Mouse (Mus musculus): ENCODE data around the gene Tbc1d17.

DNA sequence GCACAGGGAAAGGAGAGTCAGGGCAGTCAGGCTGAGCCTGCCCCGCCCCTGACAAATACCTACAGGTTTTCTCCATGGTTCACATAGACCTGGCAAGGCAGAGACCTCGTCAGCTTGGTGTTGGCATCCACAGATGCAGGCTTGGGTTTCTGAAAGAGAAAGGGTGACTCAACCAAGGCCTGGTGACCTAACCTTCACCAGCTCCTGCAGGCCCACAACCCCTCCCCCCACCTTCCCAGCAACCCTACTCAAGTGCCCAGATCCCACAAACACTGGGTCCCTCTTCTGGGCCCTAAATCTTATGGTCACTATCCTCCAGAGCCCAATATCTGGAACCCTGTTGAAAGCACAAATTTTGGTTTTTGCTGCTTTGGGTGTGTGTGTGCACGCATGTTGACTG lies 34.2 kb upstream of the Tbc1d17 start:
- TF ChIP-seq FLI1 (IDR thresholded peaks at IDR 0.05; ENCODE audit: low read length) (no peak), GATA1 (IDR thresholded peaks at IDR 0.05; ENCODE audit: borderline replicate concordance, low read length) (no peak)

Data from megakaryocyte, embryonic 14.5 days (primary cell).